Mouse (Mus musculus) MEL (cell line): ENCODE results near the gene Dync1i2. TPM values are rescaled to one million over a fixed set of nuclear protein-coding genes. Genes with fewer than 3 reads are reported as not detected.

Source experiments
- DNase-seq: peaks from one replicate; pipeline ENCODE4 v3.0.0; 2011; ENCODE audit warnings: low read depth, low spot score
- H3K27ac ChIP-seq: 2 replicates; pipeline ENCODE4 v1.5.1; 2012; ENCODE audit warnings: low read depth, mild to moderate bottlenecking, control low read depth, low read length, moderate library complexity; ENCODE audit not compliant: control insufficient read depth
- H3K27me3 ChIP-seq, 2 experiments: fragments of 150-350 bp in 1 of 2; sonication (generic) in 1 of 2; 2 replicates each; pipeline ENCODE4 v1.6.1; 2012; ENCODE audit warnings: low read length in 2 of 2, mild to moderate bottlenecking in 2 of 2, improper control_type of control experiment in 1 of 2, moderate library complexity in 1 of 2; ENCODE audit not compliant: insufficient read depth in 2 of 2, control insufficient read depth in 1 of 2
- H3K36me3 ChIP-seq, 2 experiments: 2 replicates each; pipeline ENCODE4 v1.6.1; 2012 to 2014; ENCODE audit warnings: low read length in 2 of 2, improper control_type of control experiment in 1 of 2, inconsistent platforms in 1 of 2, mild to moderate bottlenecking in 1 of 2; ENCODE audit not compliant: insufficient read depth in 2 of 2, control insufficient read depth in 1 of 2
- H3K4me1 ChIP-seq, 2 experiments: fragments of 150-350 bp in 1 of 2; sonication (generic) in 1 of 2; 2 replicates each; pipeline ENCODE4 v1.6.1; 2012; ENCODE audit warnings: low read length in 2 of 2, improper control_type of control experiment in 1 of 2, mild to moderate bottlenecking in 1 of 2; ENCODE audit not compliant: insufficient read depth in 2 of 2, control insufficient read depth in 1 of 2
- H3K4me3 ChIP-seq, 2 experiments: fragments of 150-350 bp in 1 of 2; sonication (generic) in 1 of 2; 2 replicates each; pipeline ENCODE4 v1.5.1; 2012; ENCODE audit warnings: low read depth in 2 of 2, low read length in 2 of 2, mild to moderate bottlenecking in 2 of 2, moderate library complexity in 2 of 2, control low read depth in 1 of 2, improper control_type of control experiment in 1 of 2; ENCODE audit not compliant: control insufficient read depth in 1 of 2, insufficient read depth in 1 of 2
- H3K79me2 ChIP-seq: 2 replicates; pipeline ENCODE4 v1.6.1; 2012; ENCODE audit warnings: mild to moderate bottlenecking, low read length, moderate library complexity; ENCODE audit not compliant: control insufficient read depth, poor library complexity, insufficient read depth
- H3K9ac ChIP-seq: 2 replicates; pipeline ENCODE4 v1.6.1; 2012; ENCODE audit warnings: low read depth, mild to moderate bottlenecking, control low read depth, low read length, moderate library complexity; ENCODE audit not compliant: control insufficient read depth, poor library complexity, severe bottlenecking
- H3K9me3 ChIP-seq: fragments of 150-350 bp; sonication (generic); replicated peaks from 2 replicates; pipeline ENCODE4 v1.6.1; 2012; ENCODE audit warnings: mild to moderate bottlenecking, low read length, improper control_type of control experiment, moderate library complexity; ENCODE audit not compliant: insufficient read depth
- BHLHE40 ChIP-seq: IDR thresholded peaks from 2 replicates; pipeline ENCODE4 v1.6.1; 2012; ENCODE audit warnings: low read depth, mild to moderate bottlenecking, inconsistent platforms, low read length, improper control_type of control experiment, borderline replicate concordance
- CHD2 ChIP-seq: IDR thresholded peaks from 2 replicates; pipeline ENCODE4 v1.6.1; 2011; ENCODE audit warnings: low read length, improper control_type of control experiment
- E2F4 ChIP-seq: IDR thresholded peaks from 2 replicates; pipeline ENCODE4 v1.6.1; 2011; ENCODE audit warnings: low read depth, low read length, improper control_type of control experiment, borderline replicate concordance
- EP300 ChIP-seq, 2 experiments: IDR thresholded peaks; 2 replicates each; pipeline ENCODE4 v1.6.1; 2011; ENCODE audit warnings: improper control_type of control experiment in 2 of 2, low read length in 2 of 2, low read depth in 1 of 2, mild to moderate bottlenecking in 1 of 2
- ETS1 ChIP-seq: IDR thresholded peaks from 2 replicates; pipeline ENCODE4 v1.6.1; 2012; ENCODE audit warnings: low read depth, mild to moderate bottlenecking, inconsistent platforms, low read length, improper control_type of control experiment, moderate library complexity
- GABPA ChIP-seq: IDR thresholded peaks from 2 replicates; pipeline ENCODE4 v1.6.1; 2012; ENCODE audit warnings: low read depth, mild to moderate bottlenecking, inconsistent platforms, low read length, improper control_type of control experiment, moderate library complexity
- GATA1 ChIP-seq: IDR thresholded peaks from 2 replicates; pipeline ENCODE4 v1.6.1; 2011; ENCODE audit warnings: low read depth, low read length, improper control_type of control experiment
- KAT2A ChIP-seq: conservative IDR thresholded peaks from 2 replicates; pipeline ENCODE4 v1.6.1; 2012; ENCODE audit warnings: low read depth, low read length, improper control_type of control experiment, inconsistent platforms
- MAFK ChIP-seq: IDR thresholded peaks from 2 replicates; pipeline ENCODE4 v1.6.1; 2011; ENCODE audit warnings: low read depth, mild to moderate bottlenecking, low read length, improper control_type of control experiment, borderline replicate concordance
- MAX ChIP-seq: IDR thresholded peaks from 2 replicates; pipeline ENCODE4 v1.6.1; 2011; ENCODE audit warnings: low read length, improper control_type of control experiment
- MAZ ChIP-seq: IDR thresholded peaks from 2 replicates; pipeline ENCODE4 v1.6.1; 2012; ENCODE audit warnings: low read depth, mild to moderate bottlenecking, inconsistent platforms, low read length, improper control_type of control experiment
- MYB ChIP-seq: IDR thresholded peaks from 2 replicates; pipeline ENCODE4 v1.6.1; 2011; ENCODE audit warnings: mild to moderate bottlenecking, low read depth, low read length, improper control_type of control experiment
- MYC ChIP-seq: IDR thresholded peaks from 2 replicates; pipeline ENCODE4 v1.6.1; 2011; ENCODE audit warnings: low read depth, mild to moderate bottlenecking, low read length, improper control_type of control experiment, moderate library complexity
- POLR2AphosphoS2 ChIP-seq: IDR thresholded peaks from 2 replicates; pipeline ENCODE4 v1.6.1; 2011; ENCODE audit warnings: low read length, improper control_type of control experiment
- POLR2AphosphoS5 ChIP-seq: IDR thresholded peaks from 2 replicates; pipeline ENCODE4 v1.6.1; 2012; ENCODE audit warnings: low read depth, borderline replicate concordance, mild to moderate bottlenecking, inconsistent platforms, low read length, moderate library complexity, mixed read lengths
- RCOR1 ChIP-seq: IDR thresholded peaks from 2 replicates; pipeline ENCODE4 v1.6.1; 2012; ENCODE audit warnings: low read depth, mild to moderate bottlenecking, inconsistent platforms, low read length, improper control_type of control experiment
- SIN3A ChIP-seq: IDR thresholded peaks from 2 replicates; pipeline ENCODE4 v1.6.1; 2012; ENCODE audit warnings: low read length, improper control_type of control experiment, inconsistent platforms
- TAL1 ChIP-seq: IDR thresholded peaks from 2 replicates; pipeline ENCODE4 v1.6.1; 2012; ENCODE audit warnings: mild to moderate bottlenecking, inconsistent platforms, low read length, moderate library complexity, mixed read lengths
- TBP ChIP-seq: IDR thresholded peaks from 2 replicates; pipeline ENCODE4 v1.8.0; 2011; ENCODE audit warnings: low read depth, low read length, improper control_type of control experiment
- TCF12 ChIP-seq: IDR thresholded peaks from 2 replicates; pipeline ENCODE4 v1.6.1; 2014; ENCODE audit warnings: low read depth, mild to moderate bottlenecking, inconsistent platforms, low read length, improper control_type of control experiment, moderate library complexity
- USF1 ChIP-seq: IDR thresholded peaks from 2 replicates; pipeline ENCODE4 v1.6.1; 2014; ENCODE audit warnings: low read depth, mild to moderate bottlenecking, inconsistent platforms, low read length, improper control_type of control experiment, moderate library complexity
- ZMIZ1 ChIP-seq: IDR thresholded peaks from 2 replicates; pipeline ENCODE4 v1.6.1; 2012; ENCODE audit warnings: low read depth, mild to moderate bottlenecking, inconsistent platforms, low read length, improper control_type of control experiment, moderate library complexity
- ZNF384 ChIP-seq: IDR thresholded peaks from 2 replicates; pipeline ENCODE4 v1.6.1; 2012; ENCODE audit warnings: low read depth, mild to moderate bottlenecking, inconsistent platforms, low read length, improper control_type of control experiment
- polyA plus RNA-seq, 2 experiments: library from polyadenylated mRNA; stranded (reverse) in 1 of 2; unstranded in 1 of 2; fragments of >175 nt in 1 of 2; fragments of >200 nt in 1 of 2; gene quantifications; 2 replicates each; pipeline versions ENCODE4 v1.2.1 to v1.2.4; 2012; ENCODE audit warnings: low replicate concordance in 2 of 2, low read depth in 1 of 2; ENCODE audit not compliant: insufficient read length in 2 of 2, insufficient read depth in 1 of 2, missing spikeins in 1 of 2
- total RNA-seq: library from RNA; depleted of rRNA; stranded (reverse); fragments of 300-350 nt; gene quantifications from 2 replicates; pipeline ENCODE4 v1.2.3, GENCODE M21; 2012

The Dync1i2 gene
- total and polyA plus RNA-seq, 3 experiments: 21.8 to 156 (median 59.1) TPM

- H3K27ac ChIP-seq: no peak overlapping the region
- H3K36me3 ChIP-seq: peaks cover 0 to 11% of the 10 kb centered on the region in 2 experiments; a peak in 2 of 4 replicates
- no peak for TF ChIP-seq ZNF384
- no peak for TF ChIP-seq TBP
- TF ChIP-seq RCOR1: no peak
- no peak for TF ChIP-seq POLR2AphosphoS5
- no peak for TF ChIP-seq SIN3A
- TF ChIP-seq MAFK: no peak
- no peak for TF ChIP-seq KAT2A
- no peak for TF ChIP-seq GABPA
- TF ChIP-seq EP300 (IDR thresholded peaks at IDR 0.05; ENCODE audit: low read depth in 1 of 2, low read length in 2 of 2): no peak
- no peak for TF ChIP-seq ETS1
- TF ChIP-seq MAX: no peak
- no peak for TF ChIP-seq E2F4
- no peak for TF ChIP-seq TAL1
- TF ChIP-seq MYB: no peak
- TF ChIP-seq GATA1: no peak
- TF ChIP-seq TCF12: no peak
- TF ChIP-seq BHLHE40: no peak
- TF ChIP-seq MYC: no peak
- DNase-seq: no peak
- no peak overlapping the region for H3K9ac ChIP-seq
- no peaks in the 10 kb centered on the region for H3K9me3 ChIP-seq
- H3K4me3 ChIP-seq: no peak overlapping the region
- H3K79me2 ChIP-seq: no peaks in the 10 kb centered on the region
- no peaks in the 10 kb centered on the region for H3K27me3 ChIP-seq
- H3K4me1 ChIP-seq: peaks cover 5 to 6% of the 10 kb centered on the region in 2 experiments; a peak in 3 of 4 replicates
Measured at GRCm38 (mm10) chr2:71188861-71189260, 22.6 kb upstream of the Dync1i2 start.

DNA sequence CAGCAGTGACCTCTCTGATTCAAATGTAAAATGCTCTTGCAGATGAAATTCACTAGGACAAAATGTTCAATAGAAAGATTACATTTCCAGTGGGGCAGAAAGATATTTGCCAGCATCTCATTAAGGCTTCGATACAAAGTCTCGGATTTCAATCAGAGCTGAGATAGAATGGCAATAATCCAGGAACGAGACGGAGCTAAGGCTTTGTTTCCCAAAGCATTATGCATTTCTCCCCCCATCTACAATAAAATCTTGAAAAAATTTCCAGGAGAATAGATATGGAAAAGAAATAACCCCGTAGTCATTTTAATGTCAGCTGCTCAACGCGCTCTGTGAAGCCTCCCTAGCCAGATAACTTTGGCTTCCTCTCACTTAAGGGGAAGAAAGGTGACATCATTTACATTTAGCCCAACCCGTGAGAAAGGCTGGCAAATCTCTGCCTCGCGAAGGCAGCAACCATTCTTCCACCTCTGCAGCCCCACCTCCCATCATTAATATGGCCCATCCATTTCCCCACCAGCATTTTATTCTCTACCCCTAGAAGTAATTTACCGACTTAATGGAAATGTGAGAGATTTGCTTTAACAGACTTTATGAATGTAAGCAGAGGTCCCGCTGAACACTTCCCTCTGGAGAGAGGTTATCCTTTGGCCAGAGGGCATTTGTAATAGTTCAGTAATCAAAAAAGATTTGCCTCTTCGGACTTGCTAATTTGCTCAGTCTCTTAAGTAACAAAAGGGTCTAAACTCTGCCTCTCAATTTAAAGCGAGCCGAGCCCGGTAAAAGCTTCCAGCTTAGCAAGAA, 19.9 kb upstream of the Dync1i2 start:
- peaks cover 0 to 16% of the 10 kb centered on the region in 2 experiments; a peak in 2 of 4 replicates for H3K36me3 ChIP-seq
- H3K9me3 ChIP-seq: no peaks in the 10 kb centered on the region
- no peaks in the 10 kb centered on the region for H3K79me2 ChIP-seq
- H3K4me1 ChIP-seq: peaks cover 10 to 11% of the 10 kb centered on the region in 2 experiments
- H3K9ac ChIP-seq: no peak overlapping the region
- no peaks in the 10 kb centered on the region for H3K27me3 ChIP-seq
- TF ChIP-seq CHD2: no peak
- TF ChIP-seq BHLHE40: no peak
- TF ChIP-seq POLR2AphosphoS2: no peak
- no peak for TF ChIP-seq MYB
- no peak for TF ChIP-seq MAZ
- TF ChIP-seq USF1: no peak
- no peak for TF ChIP-seq E2F4
- TF ChIP-seq ZMIZ1: no peak
- TF ChIP-seq GATA1: no peak
- H3K27ac ChIP-seq: no peak overlapping the region
- no peak overlapping the region for H3K4me3 ChIP-seq
- no peak for DNase-seq
